20 mouse cellular contexts compared by ENCODE assay signal in genomic region chr9:44678288-44678871, GRCm38 (mm10). TPM values are rescaled to one million over a fixed set of nuclear protein-coding genes. Genes with fewer than 3 reads are reported as not detected.
DNase-seq lines count a peak whose midpoint lies in the region; ATAC-seq and TF ChIP-seq lines count a peak whose summit lies in the region.
"Had no signal": no experiment of that assay in that cellular context is flagged by ENCODE, and none has a peak within 500 bp of the region (broad histone marks: within the 10 kb centered on the region; RNA-seq: fewer than 3 reads in every experiment).

No protein-coding gene starts in this region.

- no peak overlapping the region for H3K27ac ChIP-seq in heart, adult 2 months
- no peak overlapping the region for H3K27ac ChIP-seq in liver, postnatal 0 days (ENCODE audit: low read depth)
- H3K27ac ChIP-seq in liver, embryonic 12.5 days, result no peak overlapping the region
- no peak overlapping the region for H3K27ac ChIP-seq in ES-Bruce4 (ENCODE audit: insufficient read depth, low read length)
- 0 out of 2 replicates have a peak overlapping the region, but pooled peaks have one; percentile 13 for H3K27ac ChIP-seq in small intestine, adult 2 months (ENCODE audit: insufficient read depth, low read depth, low read length)
- H3K27ac ChIP-seq: forebrain, embryonic 12.5 days; macrophage; midbrain, embryonic 15.5 days had no signal

- no peaks in the 10 kb centered on the region for H3K9me3 ChIP-seq in liver, postnatal 0 days (ENCODE audit: low read length)
- no peaks in the 10 kb centered on the region for H3K9me3 ChIP-seq in liver, embryonic 12.5 days (replicated peaks)
- H3K9me3 ChIP-seq in ES-Bruce4 (replicated peaks; ENCODE audit: control insufficient read depth, insufficient read depth, low read length, poor library complexity, severe bottlenecking), result no peaks in the 10 kb centered on the region
- H3K9me3 ChIP-seq: forebrain, embryonic 12.5 days; midbrain, embryonic 15.5 days had no signal

- peak; percentile 63 for TF ChIP-seq CTCF in heart, adult 2 months (IDR thresholded peaks at IDR 0.05)
- TF ChIP-seq CTCF in liver, postnatal 0 days (IDR thresholded peaks at IDR 0.05; ENCODE audit: low read depth), result peak; percentile 48
- TF ChIP-seq CTCF in ES-Bruce4 (IDR thresholded peaks at IDR 0.05; ENCODE audit: low read depth, low read length), result peak; percentile 4
- peak; percentile 43; the same call in 1 of the 2 replicates for TF ChIP-seq CTCF in small intestine, adult 2 months (IDR thresholded peaks at IDR 0.05; ENCODE audit: extremely low read depth, insufficient read length, insufficient replicate concordance, low read depth, low read length)

- TF ChIP-seq POLR2A in heart, adult 2 months (IDR thresholded peaks at IDR 0.05; ENCODE audit: insufficient read depth, low read depth, low read length), result no peak
- TF ChIP-seq POLR2A in ES-Bruce4 (IDR thresholded peaks at IDR 0.05; ENCODE audit: insufficient read depth, low read length), result no peak
- no peak for TF ChIP-seq POLR2A in small intestine, adult 2 months (IDR thresholded peaks at IDR 0.05; ENCODE audit: low read depth, low read length)

- intact Hi-C loops in heart, adult 2 months (cut with DNase I), result no loop called here
- intact Hi-C loops in heart, postnatal 10 days (cut with DNase I), result no loop called here
- intact Hi-C loops in left cerebral cortex, postnatal 14 days (cut with DNase I), result no loop called here

- no peaks in the 10 kb centered on the region for H3K27me3 ChIP-seq in heart, adult 2 months (ENCODE audit: control insufficient read depth, insufficient read depth, low read length)
- no peaks in the 10 kb centered on the region for H3K27me3 ChIP-seq in liver, postnatal 0 days (ENCODE audit: insufficient read depth, low read length)
- H3K27me3 ChIP-seq in liver, embryonic 12.5 days (replicated peaks), result peaks cover 23% of the 10 kb centered on the region
- H3K27me3 ChIP-seq in ES-Bruce4 (ENCODE audit: control insufficient read depth, insufficient read depth, low read length, poor library complexity, severe bottlenecking), result no peaks in the 10 kb centered on the region
- no peaks in the 10 kb centered on the region for H3K27me3 ChIP-seq in small intestine, adult 2 months (ENCODE audit: control insufficient read depth, insufficient read depth, low read length)
- H3K27me3 ChIP-seq: forebrain, embryonic 12.5 days; midbrain, embryonic 15.5 days had no signal

- no peaks in the 10 kb centered on the region for H3K36me3 ChIP-seq in heart, adult 2 months (ENCODE audit: control insufficient read depth, insufficient read depth, low read length)
- H3K36me3 ChIP-seq in liver, postnatal 0 days (replicated peaks; ENCODE audit: insufficient read depth, low read length), result no peaks in the 10 kb centered on the region
- no peaks in the 10 kb centered on the region for H3K36me3 ChIP-seq in liver, embryonic 12.5 days
- H3K36me3 ChIP-seq in ES-Bruce4 (ENCODE audit: control insufficient read depth, insufficient read depth, low read length, poor library complexity, severe bottlenecking), result no peaks in the 10 kb centered on the region
- H3K36me3 ChIP-seq in small intestine, adult 2 months (ENCODE audit: control insufficient read depth, insufficient read depth, low read length), result peaks cover 5% of the 10 kb centered on the region; the same call in 1 of the 2 replicates
- H3K36me3 ChIP-seq: forebrain, embryonic 12.5 days; midbrain, embryonic 15.5 days had no signal

- TF ChIP-seq EP300 in heart, adult 2 months (IDR thresholded peaks at IDR 0.05; ENCODE audit: insufficient read depth, low read depth, low read length), result no peak
- no peak for TF ChIP-seq EP300 in liver, postnatal 0 days (IDR thresholded peaks at IDR 0.05; ENCODE audit: low read depth)
- TF ChIP-seq EP300 in ES-Bruce4 (IDR thresholded peaks at IDR 0.05; ENCODE audit: insufficient read depth, low read depth, low read length), result no peak

- DNase-seq in heart, adult 2 months, result no peak
- DNase-seq in heart, postnatal 10 days, result no peak
- no peak for DNase-seq in liver, postnatal 0 days
- DNase-seq in left cerebral cortex, postnatal 14 days (ENCODE audit: low spot score in 2 of 2), result no peak
- DNase-seq: adrenal gland, postnatal 14 days; cerebellum, postnatal 14 days; heart, postnatal 4 days; kidney, postnatal 25 days had no signal

- ATAC-seq in liver, postnatal 0 days, result no peak
- no peak for ATAC-seq in liver, embryonic 12.5 days
- ATAC-seq in erythroid progenitor cell, adult 5-6 weeks (replicated peaks; ENCODE audit: low FRiP score, poor library complexity, severe bottlenecking), result no peak
- ATAC-seq: midbrain, embryonic 15.5 days had no signal

- H3K4me3 ChIP-seq in heart, adult 2 months, result no peak overlapping the region
- H3K4me3 ChIP-seq in liver, postnatal 0 days (ENCODE audit: low read depth, low read length), result no peak overlapping the region
- H3K4me3 ChIP-seq in liver, embryonic 12.5 days, result no peak overlapping the region
- H3K4me3 ChIP-seq in ES-Bruce4 (ENCODE audit: low read depth, low read length), result no peak overlapping the region
- no peak overlapping the region for H3K4me3 ChIP-seq in small intestine, adult 2 months (ENCODE audit: low read depth, low read length)
- H3K4me3 ChIP-seq: forebrain, embryonic 12.5 days; midbrain, embryonic 15.5 days had no signal

- H3K4me1 ChIP-seq in heart, adult 2 months (ENCODE audit: control insufficient read depth, insufficient read depth, low read length), result no peaks in the 10 kb centered on the region
- no peaks in the 10 kb centered on the region for H3K4me1 ChIP-seq in liver, postnatal 0 days (ENCODE audit: insufficient read depth)
- no peaks in the 10 kb centered on the region for H3K4me1 ChIP-seq in liver, embryonic 12.5 days
- no peaks in the 10 kb centered on the region for H3K4me1 ChIP-seq in ES-Bruce4 (ENCODE audit: control insufficient read depth, insufficient read depth, low read length)
- H3K4me1 ChIP-seq in small intestine, adult 2 months (ENCODE audit: control insufficient read depth, insufficient read depth, insufficient read length, low read length), result peaks cover 29% of the 10 kb centered on the region
- H3K4me1 ChIP-seq: forebrain, embryonic 12.5 days; midbrain, embryonic 15.5 days had no signal

- WGBS in heart, adult 2 months, result 93% methylated on average over 2 of the region's 2 CpGs
- 84% methylated on average over 2 of the region's 2 CpGs for WGBS in liver, postnatal 0 days (ENCODE audit: insufficient replicate concordance)
- WGBS in liver, embryonic 12.5 days (ENCODE audit: insufficient replicate concordance), result 71% methylated on average over 2 of the region's 2 CpGs
- 94% methylated on average over 2 of the region's 2 CpGs for WGBS in small intestine, adult 2 months

- no peaks in the 10 kb centered on the region for H3K79me2 ChIP-seq in heart, adult 2 months (replicated peaks; ENCODE audit: control insufficient read depth, insufficient read depth, low read length)

- H3K4me2 ChIP-seq in liver, postnatal 0 days (ENCODE audit: low read depth, low read length), result no peak overlapping the region
- H3K4me2 ChIP-seq in liver, embryonic 12.5 days, result no peak overlapping the region
- H3K4me2 ChIP-seq: forebrain, embryonic 12.5 days; midbrain, embryonic 15.5 days had no signal

- H3K9ac ChIP-seq in heart, adult 2 months (ENCODE audit: low read depth, low read length), result no peak overlapping the region
- H3K9ac ChIP-seq in liver, postnatal 0 days (replicated peaks), result no peak overlapping the region
- H3K9ac ChIP-seq in liver, embryonic 12.5 days, result no peak overlapping the region
- no peak overlapping the region for H3K9ac ChIP-seq in ES-Bruce4 (ENCODE audit: low read depth, poor library complexity, severe bottlenecking)
- H3K9ac ChIP-seq: forebrain, embryonic 12.5 days; midbrain, embryonic 15.5 days had no signal

RNA-seq across cellular contexts. Expression of gene Treh, which starts 5.3 kb away (rescaled TPM):
- total RNA-seq in heart, adult 2 months (2021), result not detected
- polyA plus RNA-seq in heart, adult 2 months (2012; rRNA removed), result not detected in 2 replicates
- not detected for total RNA-seq in heart, postnatal 10 days (2021)
- 0.94 and 1.4 TPM in 2 replicates for polyA plus RNA-seq in liver, postnatal 0 days (2015; fragmentation: Nextera tagmentation; extraction: Ambion mirVana)
- not detected in 2 replicates for polyA plus RNA-seq in liver, embryonic 12.5 days (2016; fragmentation: Nextera tagmentation; extraction: Ambion mirVana)
- not detected in 2 replicates for polyA plus RNA-seq in ES-Bruce4 (2011; ENCODE audit: insufficient read depth, insufficient read length, low read depth, missing spikeins)
- 131 and 183 TPM in 2 replicates for polyA plus RNA-seq in small intestine, adult 2 months (2012; rRNA removed)
- not detected in 2 replicates for total RNA-seq in erythroid progenitor cell, adult 5-6 weeks (2015; ENCODE audit: low replicate concordance)
- total RNA-seq in erythroid progenitor cell, adult 5-6 weeks (2017; ENCODE audit: low replicate concordance), result not detected in 2 replicates
- total RNA-seq in left cerebral cortex, postnatal 14 days (2021), result not detected
- total RNA-seq: adrenal gland, postnatal 14 days; heart, postnatal 4 days; left cerebral cortex, adult 18-20 months had no signal
- polyA plus RNA-seq: embryonic facial prominence, embryonic 11.5 days; forebrain, embryonic 12.5 days; intestine, embryonic 14.5 days; limb, embryonic 14.5 days; macrophage; midbrain, embryonic 15.5 days; neural tube, embryonic 14.5 days had no signal

RNA-seq across cellular contexts. Expression of gene Phldb1, which starts 56.6 kb away (rescaled TPM):
- total RNA-seq in heart, adult 2 months (2021), result 100 to 1,000 TPM; 104 to 108 TPM
- 146 and 165 TPM in 2 replicates for polyA plus RNA-seq in heart, adult 2 months (2012; rRNA removed)
- 100 to 1,000 TPM; 127 to 130 TPM for total RNA-seq in heart, postnatal 10 days (2021)
- polyA plus RNA-seq in liver, postnatal 0 days (2015; fragmentation: Nextera tagmentation; extraction: Ambion mirVana), result 1.5 and 2.2 TPM in 2 replicates
- polyA plus RNA-seq in liver, embryonic 12.5 days (2016; fragmentation: Nextera tagmentation; extraction: Ambion mirVana), result 5.2 and 6.5 TPM in 2 replicates
- polyA plus RNA-seq in ES-Bruce4 (2011; ENCODE audit: insufficient read depth, insufficient read length, low read depth, missing spikeins), result 19.0 and 22.3 TPM in 2 replicates
- polyA plus RNA-seq in small intestine, adult 2 months (2012; rRNA removed), result 29.8 and 34.1 TPM in 2 replicates
- 3.8 TPM in 1 of 2 replicates, not detected in the other for total RNA-seq in erythroid progenitor cell, adult 5-6 weeks (2015; ENCODE audit: low replicate concordance)
- 0.26 and 4.4 TPM in 2 replicates for total RNA-seq in erythroid progenitor cell, adult 5-6 weeks (2017; ENCODE audit: low replicate concordance)
- total RNA-seq in left cerebral cortex, postnatal 14 days (2021), result 10 to 100 TPM; 62.4 to 65.7 TPM

Comparison
In these comparisons a context has a peak if more than half of its experiments do, and no peak if none do; other contexts are left out.
1. CTCF ChIP-seq: peak in every context shown above with its lines; median percentile 63 in heart, adult 2 months; 48 in liver, postnatal 0 days; 43 in small intestine, adult 2 months; 4 in ES-Bruce4.
2. RNA of gene Treh, which starts 5.3 kb away (polyA plus RNA-seq): 131 to 183 TPM in small intestine, adult 2 months; 0.94 to 1.4 TPM in liver, postnatal 0 days, not detected in heart, adult 2 months, not detected in liver, embryonic 12.5 days and not detected in ES-Bruce4; every median in the first group is over 10 times any median in the second.